Mouse (Mus musculus) ES-E14 (cell line): ENCODE data around the gene Tac2.

Experiments
- HCFC1 ChIP-seq: IDR thresholded peaks from 2 replicates; pipeline ENCODE4 v1.6.1; 2012; ENCODE audit warnings: low read length, inconsistent platforms, borderline replicate concordance; ENCODE audit not compliant: insufficient read depth
- ZC3H11A ChIP-seq: IDR thresholded peaks from 2 replicates; pipeline ENCODE4 v1.6.1; 2012; ENCODE audit warnings: low read depth, mild to moderate bottlenecking, inconsistent platforms, low read length, borderline replicate concordance
- ZNF384 ChIP-seq: IDR thresholded peaks from 2 replicates; pipeline ENCODE4 v1.6.1; 2012; ENCODE audit warnings: low read depth, low read length, inconsistent platforms

DNA sequence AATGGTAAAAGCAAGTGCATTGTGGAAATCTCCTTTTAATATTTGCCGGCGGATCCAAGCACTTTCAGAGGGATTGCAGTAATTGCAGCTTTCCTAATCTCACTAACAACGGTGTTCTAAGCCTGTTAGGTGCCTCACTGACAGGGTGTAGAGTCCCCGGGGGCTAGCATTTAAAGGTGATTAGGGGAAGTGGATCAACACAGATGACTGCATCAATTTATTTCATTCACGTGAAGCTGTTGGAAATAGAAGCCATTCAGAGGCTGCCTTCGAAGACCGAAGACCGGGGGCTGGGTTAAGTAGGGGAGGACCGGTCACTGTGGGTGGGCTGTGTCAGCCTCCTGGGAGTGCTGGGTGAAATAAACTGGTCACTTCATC lies 6.6 kb downstream of the Tac2 start:
- TF ChIP-seq ZNF384 (no peak), ZC3H11A (no peak), HCFC1 (no peak)
